Mouse (Mus musculus) activated CD4-positive, CD25-positive, alpha-beta regulatory T cell, adult 4 months (primary cell): Measurements from ENCODE around the gene Prpf39. TPM values are rescaled to one million over a fixed set of nuclear protein-coding genes. Genes with fewer than 3 reads are reported as not detected.

ENCODE experiments used
- polyA plus RNA-seq, 2 experiments: library from polyadenylated mRNA; unstranded; fragments of 100-300 nt; shearing (Covaris generic); gene quantifications; one replicate each; pipeline ENCODE4 v1.2.1; 2017

Gene Prpf39
- polyA plus RNA-seq, 2 experiments from 2014 or later: 77.3 to 77.5 TPM

Other genes with a start within 250 kb of the Prpf39 start
- gene Gm527, start 118.4 kb upstream of the Prpf39 start, polyA plus RNA-seq: under 1 TPM in 1 of 2 experiments, not detected in 1; 0.54 TPM
- gene Klhl28, start 70.8 kb upstream of the Prpf39 start, polyA plus RNA-seq: 10 to 100 TPM; 20.1 to 26.2 TPM
- gene Togaram1, start 70.5 kb upstream of the Prpf39 start, polyA plus RNA-seq: 10 to 100 TPM; 12.7 to 13.2 TPM
- 100 to 1,000 TPM; 259 to 332 TPM for gene Fkbp3, start 37.7 kb downstream of the Prpf39 start, polyA plus RNA-seq
- 1 to 10 TPM; 3.5 to 7.4 TPM for gene Fancm, start 39.3 kb downstream of the Prpf39 start, polyA plus RNA-seq
- 10 to 100 TPM; 10.8 to 12.4 TPM for gene Mis18bp1, start 136.3 kb downstream of the Prpf39 start, polyA plus RNA-seq
- not detected for gene Wdr20rt, start 189.2 kb downstream of the Prpf39 start, polyA plus RNA-seq